Mouse (Mus musculus) kidney, embryonic 14.5 days (tissue): ENCODE measurements at regions not wholly inside any gene's neighbourhood (a gene's known extent, or its start where the extent isn't known, plus 50 kb on each side); places are given as distances from the start of the nearest gene placed in this dataset.

ENCODE experiments used
- ATAC-seq: fragments of 200-750 bp; cut with Nextera tagmentation; 2 replicates; pipeline ENCODE4 v1.8.0; 2017; ENCODE audit warnings: moderate number of reproducible peaks, mild to moderate bottlenecking, moderate TSS enrichment, moderate library complexity; ENCODE audit not compliant: low FRiP score, low TSS enrichment
- H3K27ac ChIP-seq: fragments of 300-500 bp; sonication (generic); 2 replicates; pipeline ENCODE4 v1.5.1; 2014; ENCODE audit warnings: low read depth, mild to moderate bottlenecking, low read length, moderate library complexity, mixed read lengths
- H3K27me3 ChIP-seq: fragments of 300-500 bp; sonication (generic); 2 replicates; pipeline ENCODE4 v1.6.1; 2014; ENCODE audit warnings: mild to moderate bottlenecking, low read length; ENCODE audit not compliant: control insufficient read depth, insufficient read depth
- H3K36me3 ChIP-seq: fragments of 300-500 bp; sonication (generic); 2 replicates; pipeline ENCODE4 v1.6.1; 2014; ENCODE audit warnings: low read length, mixed read lengths; ENCODE audit not compliant: control insufficient read depth, insufficient read depth
- H3K4me1 ChIP-seq: fragments of 300-500 bp; sonication (generic); 2 replicates; pipeline ENCODE4 v1.6.1; 2014; ENCODE audit warnings: low read length, mixed read lengths; ENCODE audit not compliant: control insufficient read depth, insufficient read depth
- H3K4me2 ChIP-seq: fragments of 300-500 bp; sonication (generic); replicated peaks from 2 replicates; pipeline ENCODE4 v1.6.1; 2014; ENCODE audit warnings: low read depth, mild to moderate bottlenecking, low read length
- H3K4me3 ChIP-seq: fragments of 300-500 bp; sonication (generic); 2 replicates; pipeline ENCODE4 v1.5.1; 2014; ENCODE audit warnings: mild to moderate bottlenecking, low read length
- H3K9ac ChIP-seq: fragments of 300-500 bp; sonication (generic); 2 replicates; pipeline ENCODE4 v1.6.1; 2014; ENCODE audit warnings: low read depth, mild to moderate bottlenecking, low read length, moderate library complexity
- H3K9me3 ChIP-seq: fragments of 300-500 bp; sonication (generic); 2 replicates; pipeline ENCODE4 v1.6.1; 2016; ENCODE audit warnings: low read length; ENCODE audit not compliant: control insufficient read depth
- WGBS: fragments of 180-500 bp; shearing (Covaris S2); extraction: QIAGEN DNeasy Blood & Tissue Kit; methylation state at CpG from one replicate; pipeline ENCODE4 v1.1.7; 2014; 5-methylcytosine and 5-hydroxymethylcytosine counted together

- no peaks in the 10 kb centered on the region for H3K27me3 ChIP-seq
- 39% methylated on average over 10 of the region's 10 CpGs for WGBS
- no peak overlapping the region for H3K9ac ChIP-seq
- ATAC-seq = no peak; the same call in 1 of the 2 replicates
- H3K4me3 ChIP-seq = no peak overlapping the region
- H3K27ac ChIP-seq = peak overlapping the region; percentile 80; the same call in 1 of the 2 replicates
- H3K9me3 ChIP-seq = no peaks in the 10 kb centered on the region
- H3K36me3 ChIP-seq = no peaks in the 10 kb centered on the region
- no peak overlapping the region for H3K4me2 ChIP-seq
- H3K4me1 ChIP-seq = peaks cover 18% of the 10 kb centered on the region
These were observed 121.3 kb upstream of the Atp6ap2 start for GRCm38 (mm10) chrX:12466312-12466711.

GRCm38 (mm10) chrX:12466897-12467296 lies 120.7 kb upstream of the Atp6ap2 start:
- no peak overlapping the region for H3K4me2 ChIP-seq
- H3K36me3 ChIP-seq = no peaks in the 10 kb centered on the region
- ATAC-seq = peak; percentile 47; the same call in 1 of the 2 replicates
- no peak overlapping the region for H3K9ac ChIP-seq
- H3K27ac ChIP-seq = peak overlapping the region; percentile 80; the same call in 1 of the 2 replicates
- no peak overlapping the region for H3K4me3 ChIP-seq
- 32% methylated on average over 6 of the region's 6 CpGs for whole genome bisulfite sequencing
- H3K4me1 ChIP-seq = peaks cover 18% of the 10 kb centered on the region
- no peaks in the 10 kb centered on the region for H3K27me3 ChIP-seq
- H3K9me3 ChIP-seq = no peaks in the 10 kb centered on the region

- Histone ChIP-seq H3K9me3 (no peaks in the 10 kb centered on the region), H3K4me1 (peaks cover 18% of the 10 kb centered on the region), H3K4me2 (no peak overlapping the region), H3K27ac (peak overlapping the region; percentile 80), H3K4me3 (no peak overlapping the region), H3K27me3 (no peaks in the 10 kb centered on the region), H3K36me3 (no peaks in the 10 kb centered on the region), H3K9ac (0 out of 2 replicates have a peak overlapping the region, but pooled peaks have one; percentile 7)
- ATAC-seq = peak; percentile 44
- WGBS = 46% methylated on average over 10 of the region's 10 CpGs
These were observed 119.9 kb upstream of the Atp6ap2 start for GRCm38 (mm10) chrX:12467528-12468179.

GRCm38 (mm10) chrX:12472296-12472695 lies 115.3 kb upstream of the Atp6ap2 start:
- Histone ChIP-seq H3K27me3 (no peaks in the 10 kb centered on the region), H3K9me3 (no peaks in the 10 kb centered on the region), H3K36me3 (no peaks in the 10 kb centered on the region), H3K4me2 (no peak overlapping the region), H3K9ac (no peak overlapping the region), H3K27ac (no peak overlapping the region), H3K4me3 (no peak overlapping the region), H3K4me1 (peaks cover 7% of the 10 kb centered on the region)
- no peak for ATAC-seq
- WGBS = 78% methylated on average over 5 of the region's 5 CpGs

GRCm38 (mm10) chrX:12479207-12479606 lies 108.4 kb upstream of the Atp6ap2 start:
- H3K36me3 ChIP-seq = no peaks in the 10 kb centered on the region
- H3K4me1 ChIP-seq = no peaks in the 10 kb centered on the region
- WGBS = 70% methylated on average over 6 of the region's 6 CpGs
- H3K27ac ChIP-seq = no peak overlapping the region
- H3K27me3 ChIP-seq = no peaks in the 10 kb centered on the region
- no peak overlapping the region for H3K9ac ChIP-seq
- H3K4me3 ChIP-seq = no peak overlapping the region
- H3K4me2 ChIP-seq = no peak overlapping the region
- no peak for ATAC-seq
- no peaks in the 10 kb centered on the region for H3K9me3 ChIP-seq

GRCm38 (mm10) chrX:12490957-12491356 lies 96.6 kb upstream of the Atp6ap2 start:
- ATAC-seq = no peak
- Histone ChIP-seq H3K27ac (no peak overlapping the region), H3K4me2 (no peak overlapping the region), H3K4me1 (no peaks in the 10 kb centered on the region), H3K36me3 (no peaks in the 10 kb centered on the region), H3K9ac (no peak overlapping the region), H3K9me3 (no peaks in the 10 kb centered on the region), H3K27me3 (no peaks in the 10 kb centered on the region), H3K4me3 (no peak overlapping the region)
- WGBS = 78% methylated on average over 7 of the region's 7 CpGs

- H3K4me3 ChIP-seq = no peak overlapping the region
- WGBS = 74% methylated on average over 5 of the region's 5 CpGs
These were observed 94.4 kb upstream of the Atp6ap2 start for GRCm38 (mm10) chrX:12493216-12493615.

GRCm38 (mm10) chrX:12493916-12494315 lies 93.7 kb upstream of the Atp6ap2 start:
- Histone ChIP-seq H3K36me3 (no peaks in the 10 kb centered on the region), H3K4me2 (no peak overlapping the region), H3K27me3 (no peaks in the 10 kb centered on the region), H3K27ac (no peak overlapping the region), H3K4me1 (no peaks in the 10 kb centered on the region), H3K9me3 (no peaks in the 10 kb centered on the region), H3K9ac (no peak overlapping the region), H3K4me3 (no peak overlapping the region)
- no peak for ATAC-seq
- 75% methylated on average over 3 of the region's 3 CpGs for WGBS

More at GRCm38 (mm10) chrX:12493216-12493615, 94.4 kb upstream of the Atp6ap2 start:
- no peak for ATAC-seq
- Histone ChIP-seq H3K4me2 (no peak overlapping the region), H3K36me3 (no peaks in the 10 kb centered on the region), H3K4me1 (no peaks in the 10 kb centered on the region), H3K27ac (no peak overlapping the region), H3K9ac (no peak overlapping the region), H3K27me3 (no peaks in the 10 kb centered on the region), H3K9me3 (no peaks in the 10 kb centered on the region)

- H3K4me3 ChIP-seq = no peak overlapping the region
- H3K27ac ChIP-seq = no peak overlapping the region
- no peaks in the 10 kb centered on the region for H3K4me1 ChIP-seq
- H3K36me3 ChIP-seq = no peaks in the 10 kb centered on the region
- ATAC-seq = no peak
- no peak overlapping the region for H3K4me2 ChIP-seq
- H3K27me3 ChIP-seq = no peaks in the 10 kb centered on the region
- no peak overlapping the region for H3K9ac ChIP-seq
- WGBS = 89% methylated on average over 6 of the region's 6 CpGs
- H3K9me3 ChIP-seq = no peaks in the 10 kb centered on the region
These were observed 93.1 kb upstream of the Atp6ap2 start for GRCm38 (mm10) chrX:12494535-12494934.
